Mouse (Mus musculus): ENCODE results near the gene Ttc28. TPM values are rescaled to one million over a fixed set of nuclear protein-coding genes. Genes with fewer than 3 reads are reported as not detected.

Ttc28 gene
- polyA plus RNA-seq, 1 experiment from 2014 or later, result 11.7 TPM

- H3K27ac ChIP-seq (replicated peaks; ENCODE audit: low read depth, low read length), result no peak overlapping the region
- WGBS, result 31% methylated on average over 7 of the region's 7 CpGs
- H3K9me3 ChIP-seq (replicated peaks; ENCODE audit: control insufficient read depth, low read length), result no peaks in the 10 kb centered on the region
- DNase-seq (ENCODE audit: low spot score), result peak; percentile 7
- H3K9ac ChIP-seq (replicated peaks; ENCODE audit: low read length), result 0 out of 2 replicates have a peak overlapping the region, but pooled peaks have one; percentile 15
- no peaks in the 10 kb centered on the region for H3K27me3 ChIP-seq (ENCODE audit: control insufficient read depth, insufficient read depth, low read length)
- H3K4me2 ChIP-seq (ENCODE audit: low read depth, low read length), result no peak overlapping the region
- H3K4me1 ChIP-seq (ENCODE audit: control insufficient read depth, insufficient read depth, low read length), result no peaks in the 10 kb centered on the region; the same call in 1 of the 2 replicates
- H3K4me3 ChIP-seq (ENCODE audit: low read depth, low read length), result no peak overlapping the region
- ATAC-seq (replicated peaks; ENCODE audit: insufficient number of reproducible peaks, low FRiP score, low TSS enrichment, low read depth), result no peak
- H3K36me3 ChIP-seq (replicated peaks; ENCODE audit: control insufficient read depth, insufficient read depth, low read depth, low read length), result no peaks in the 10 kb centered on the region; the same call in 1 of the 2 replicates
Observed at GRCm38 (mm10) chr5:111098516-111099274, 219.1 kb downstream of the Ttc28 start.

GRCm38 (mm10) chr5:111100585-111100984 is 221.0 kb downstream of the Ttc28 start:
- H3K4me2 ChIP-seq (ENCODE audit: low read depth, low read length), result no peak overlapping the region
- no peaks in the 10 kb centered on the region; the same call in 1 of the 2 replicates for H3K36me3 ChIP-seq (replicated peaks; ENCODE audit: control insufficient read depth, insufficient read depth, low read depth, low read length)
- WGBS, result 81% methylated on average over 7 of the region's 7 CpGs
- H3K9ac ChIP-seq (replicated peaks; ENCODE audit: low read length), result no peak overlapping the region
- no peak overlapping the region for H3K4me3 ChIP-seq (ENCODE audit: low read depth, low read length)
- H3K9me3 ChIP-seq (replicated peaks; ENCODE audit: control insufficient read depth, low read length), result no peaks in the 10 kb centered on the region
- H3K27me3 ChIP-seq (ENCODE audit: control insufficient read depth, insufficient read depth, low read length), result no peaks in the 10 kb centered on the region
- no peak for DNase-seq (ENCODE audit: low spot score)
- no peak overlapping the region for H3K27ac ChIP-seq (replicated peaks; ENCODE audit: low read depth, low read length)
- H3K4me1 ChIP-seq (ENCODE audit: control insufficient read depth, insufficient read depth, low read length), result no peaks in the 10 kb centered on the region; the same call in 1 of the 2 replicates
- ATAC-seq (replicated peaks; ENCODE audit: insufficient number of reproducible peaks, low FRiP score, low TSS enrichment, low read depth), result no peak

GRCm38 (mm10) chr5:111101383-111101932 is 221.9 kb downstream of the Ttc28 start:
- WGBS, result 49% methylated on average over 6 of the region's 6 CpGs
- Histone ChIP-seq H3K27me3 (ENCODE audit: control insufficient read depth, insufficient read depth, low read length) (no peaks in the 10 kb centered on the region), H3K4me2 (ENCODE audit: low read depth, low read length) (no peak overlapping the region), H3K9me3 (replicated peaks; ENCODE audit: control insufficient read depth, low read length) (no peaks in the 10 kb centered on the region), H3K4me1 (ENCODE audit: control insufficient read depth, insufficient read depth, low read length) (no peaks in the 10 kb centered on the region; the same call in 1 of the 2 replicates), H3K36me3 (replicated peaks; ENCODE audit: control insufficient read depth, insufficient read depth, low read depth, low read length) (no peaks in the 10 kb centered on the region; the same call in 1 of the 2 replicates), H3K9ac (replicated peaks; ENCODE audit: low read length) (no peak overlapping the region), H3K4me3 (ENCODE audit: low read depth, low read length) (no peak overlapping the region), H3K27ac (replicated peaks; ENCODE audit: low read depth, low read length) (no peak overlapping the region)
- DNase-seq (ENCODE audit: low spot score) (no peak), ATAC-seq (replicated peaks; ENCODE audit: insufficient number of reproducible peaks, low FRiP score, low TSS enrichment, low read depth) (0 out of 2 replicates have a peak, but pooled peaks have one; percentile 42)

- ATAC-seq (replicated peaks; ENCODE audit: insufficient number of reproducible peaks, low FRiP score, low TSS enrichment, low read depth) (no peak), DNase-seq (ENCODE audit: low spot score) (no peak)
- 91% methylated on average over 7 of the region's 7 CpGs for WGBS
- no peak overlapping the region for H3K27ac ChIP-seq (replicated peaks; ENCODE audit: low read depth, low read length)
- no peaks in the 10 kb centered on the region for H3K27me3 ChIP-seq (ENCODE audit: control insufficient read depth, insufficient read depth, low read length)
- H3K4me1 ChIP-seq (ENCODE audit: control insufficient read depth, insufficient read depth, low read length), result no peaks in the 10 kb centered on the region
- no peaks in the 10 kb centered on the region; the same call in 1 of the 2 replicates for H3K36me3 ChIP-seq (replicated peaks; ENCODE audit: control insufficient read depth, insufficient read depth, low read depth, low read length)
- H3K9ac ChIP-seq (replicated peaks; ENCODE audit: low read length), result no peak overlapping the region
- H3K9me3 ChIP-seq (replicated peaks; ENCODE audit: control insufficient read depth, low read length), result no peaks in the 10 kb centered on the region
- no peak overlapping the region for H3K4me3 ChIP-seq (ENCODE audit: low read depth, low read length)
- no peak overlapping the region for H3K4me2 ChIP-seq (ENCODE audit: low read depth, low read length)
Observed at GRCm38 (mm10) chr5:111104801-111105200, 225.2 kb downstream of the Ttc28 start.

- H3K9ac ChIP-seq (replicated peaks; ENCODE audit: low read length), result no peak overlapping the region
- H3K4me1 ChIP-seq (ENCODE audit: control insufficient read depth, insufficient read depth, low read length), result no peaks in the 10 kb centered on the region
- no peak overlapping the region for H3K4me3 ChIP-seq (ENCODE audit: low read depth, low read length)
- H3K4me2 ChIP-seq (ENCODE audit: low read depth, low read length), result no peak overlapping the region
- no peaks in the 10 kb centered on the region for H3K9me3 ChIP-seq (replicated peaks; ENCODE audit: control insufficient read depth, low read length)
- DNase-seq (ENCODE audit: low spot score) (no peak), ATAC-seq (replicated peaks; ENCODE audit: insufficient number of reproducible peaks, low FRiP score, low TSS enrichment, low read depth) (no peak)
- H3K27me3 ChIP-seq (ENCODE audit: control insufficient read depth, insufficient read depth, low read length), result no peaks in the 10 kb centered on the region
- H3K27ac ChIP-seq (replicated peaks; ENCODE audit: low read depth, low read length), result no peak overlapping the region
- H3K36me3 ChIP-seq (replicated peaks; ENCODE audit: control insufficient read depth, insufficient read depth, low read depth, low read length), result no peaks in the 10 kb centered on the region
- WGBS, result 57% methylated on average over 6 of the region's 6 CpGs
Observed at GRCm38 (mm10) chr5:111111378-111111777, 231.8 kb downstream of the Ttc28 start.

- H3K9me3 ChIP-seq (replicated peaks; ENCODE audit: control insufficient read depth, low read length), result no peaks in the 10 kb centered on the region
- no peak overlapping the region for H3K4me2 ChIP-seq (ENCODE audit: low read depth, low read length)
- no peaks in the 10 kb centered on the region for H3K4me1 ChIP-seq (ENCODE audit: control insufficient read depth, insufficient read depth, low read length)
- DNase-seq (ENCODE audit: low spot score) (no peak), ATAC-seq (replicated peaks; ENCODE audit: insufficient number of reproducible peaks, low FRiP score, low TSS enrichment, low read depth) (no peak)
- no peak overlapping the region for H3K27ac ChIP-seq (replicated peaks; ENCODE audit: low read depth, low read length)
- no peak overlapping the region for H3K4me3 ChIP-seq (ENCODE audit: low read depth, low read length)
- H3K9ac ChIP-seq (replicated peaks; ENCODE audit: low read length), result no peak overlapping the region
- H3K36me3 ChIP-seq (replicated peaks; ENCODE audit: control insufficient read depth, insufficient read depth, low read depth, low read length), result no peaks in the 10 kb centered on the region
- H3K27me3 ChIP-seq (ENCODE audit: control insufficient read depth, insufficient read depth, low read length), result no peaks in the 10 kb centered on the region
- 44% methylated on average over 7 of the region's 7 CpGs for WGBS
Observed at GRCm38 (mm10) chr5:111113183-111113582, 233.6 kb downstream of the Ttc28 start.

GRCm38 (mm10) chr5:111113694-111114375 is 234.2 kb downstream of the Ttc28 start:
- no peak overlapping the region for H3K9ac ChIP-seq (replicated peaks; ENCODE audit: low read length)
- H3K27me3 ChIP-seq (ENCODE audit: control insufficient read depth, insufficient read depth, low read length), result no peaks in the 10 kb centered on the region
- no peak overlapping the region for H3K4me2 ChIP-seq (ENCODE audit: low read depth, low read length)
- WGBS, result 77% methylated on average over 8 of the region's 8 CpGs
- ATAC-seq (replicated peaks; ENCODE audit: insufficient number of reproducible peaks, low FRiP score, low TSS enrichment, low read depth), result no peak
- H3K9me3 ChIP-seq (replicated peaks; ENCODE audit: control insufficient read depth, low read length), result no peaks in the 10 kb centered on the region
- H3K27ac ChIP-seq (replicated peaks; ENCODE audit: low read depth, low read length), result no peak overlapping the region
- no peaks in the 10 kb centered on the region for H3K4me1 ChIP-seq (ENCODE audit: control insufficient read depth, insufficient read depth, low read length)
- no peak for DNase-seq (ENCODE audit: low spot score)
- H3K4me3 ChIP-seq (ENCODE audit: low read depth, low read length), result no peak overlapping the region
- no peaks in the 10 kb centered on the region for H3K36me3 ChIP-seq (replicated peaks; ENCODE audit: control insufficient read depth, insufficient read depth, low read depth, low read length)

GRCm38 (mm10) chr5:111114597-111114996 is 235.0 kb downstream of the Ttc28 start:
- no peak for DNase-seq (ENCODE audit: low spot score)
- no peaks in the 10 kb centered on the region for H3K36me3 ChIP-seq (replicated peaks; ENCODE audit: control insufficient read depth, insufficient read depth, low read depth, low read length)
- no peaks in the 10 kb centered on the region for H3K9me3 ChIP-seq (replicated peaks; ENCODE audit: control insufficient read depth, low read length)
- no peak overlapping the region for H3K27ac ChIP-seq (replicated peaks; ENCODE audit: low read depth, low read length)
- H3K9ac ChIP-seq (replicated peaks; ENCODE audit: low read length), result no peak overlapping the region
- H3K4me1 ChIP-seq (ENCODE audit: control insufficient read depth, insufficient read depth, low read length), result no peaks in the 10 kb centered on the region
- 87% methylated on average over 10 of the region's 10 CpGs for WGBS
- H3K27me3 ChIP-seq (ENCODE audit: control insufficient read depth, insufficient read depth, low read length), result no peaks in the 10 kb centered on the region
- H3K4me3 ChIP-seq (ENCODE audit: low read depth, low read length), result no peak overlapping the region
- no peak overlapping the region for H3K4me2 ChIP-seq (ENCODE audit: low read depth, low read length)
- ATAC-seq (replicated peaks; ENCODE audit: insufficient number of reproducible peaks, low FRiP score, low TSS enrichment, low read depth), result no peak

All from embryonic facial prominence, embryonic 11.5 days (tissue).